Mouse (Mus musculus) urinary bladder, postnatal 36 days (tissue): ENCODE data around the gene Arhgef19.

Experiments used
- DNase-seq, 2 experiments: peaks; one replicate each; pipeline ENCODE4 v3.0.0; 2022; ENCODE audit warnings: low spot score in 2 of 2, mixed read lengths in 1 of 2

The Arhgef19 gene

GRCm38 (mm10) chr4:141265979-141266637 lies 26.8 kb downstream of the Arhgef19 start:
- DNase-seq = no peak

- DNase-seq = no peak
These were observed 28.0 kb downstream of the Arhgef19 start for GRCm38 (mm10) chr4:141267250-141267649.

DNA sequence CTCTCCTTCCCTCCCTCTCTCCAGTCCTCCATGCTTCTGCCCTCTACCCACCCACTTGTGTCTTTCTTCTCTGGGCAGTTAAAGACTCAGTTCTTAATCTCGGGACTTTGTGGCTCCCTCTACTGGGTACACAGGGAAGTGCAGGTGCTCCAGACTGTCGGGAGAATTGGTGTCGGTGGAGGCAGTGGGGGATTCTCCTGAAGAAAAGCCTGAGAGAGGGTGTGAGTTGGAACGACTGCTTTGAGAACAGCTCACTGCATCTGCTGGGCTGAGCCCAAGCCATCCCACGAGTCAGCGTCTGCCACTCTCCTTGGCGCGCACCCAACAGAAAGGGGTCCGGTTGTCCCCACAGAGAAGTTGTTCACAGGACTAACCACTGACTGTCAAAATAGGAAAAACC lies 28.5 kb downstream of the Arhgef19 start:
- peak; percentile 51 to 57 for DNase-seq

DNA sequence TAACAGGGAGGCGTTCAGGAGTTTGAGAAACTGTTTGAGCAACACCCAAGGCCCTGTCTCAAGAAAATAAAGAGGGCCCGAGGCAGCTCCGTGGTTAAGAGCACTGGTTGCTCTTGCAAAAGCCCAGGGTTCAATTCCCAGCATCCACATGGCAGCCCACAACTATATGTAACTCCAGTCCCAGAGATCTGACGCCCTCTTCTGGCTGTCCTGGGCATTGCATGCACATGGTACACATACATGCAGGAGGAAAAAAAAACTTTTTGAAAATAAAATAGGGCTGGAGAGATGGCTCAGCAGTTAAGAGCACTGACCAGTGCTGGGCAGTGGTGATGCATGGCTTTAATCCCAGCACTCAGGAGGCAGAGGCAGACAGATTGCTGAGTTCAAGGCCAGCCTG lies 29.1 kb downstream of the Arhgef19 start:
- DNase-seq = no peak

GRCm38 (mm10) chr4:141269080-141269479 lies 29.8 kb downstream of the Arhgef19 start:
- no peak for DNase-seq

- no peak for DNase-seq
These were observed 31.1 kb downstream of the Arhgef19 start for GRCm38 (mm10) chr4:141270201-141270940.

GRCm38 (mm10) chr4:141271228-141271627 lies 31.9 kb downstream of the Arhgef19 start:
- no peak for DNase-seq

DNA sequence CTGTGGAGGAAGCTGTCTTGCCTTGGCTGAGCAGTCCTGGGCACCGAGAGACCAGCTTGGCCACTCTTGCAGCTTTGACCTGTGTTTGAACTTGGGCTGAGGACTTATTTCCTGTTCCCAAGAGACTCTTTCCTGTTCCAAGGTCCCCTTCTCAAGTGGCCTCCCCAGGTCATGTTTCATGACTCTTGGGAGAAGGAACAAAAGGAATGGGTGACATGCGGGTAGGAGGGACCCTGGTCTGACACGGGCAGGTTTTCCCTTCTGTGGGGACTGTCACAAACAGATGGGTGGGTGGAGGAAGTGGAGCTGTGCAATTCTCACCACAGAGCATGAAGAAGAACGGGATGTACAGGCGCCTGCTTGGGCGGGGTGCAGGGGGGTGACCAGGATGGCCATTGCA lies 32.4 kb downstream of the Arhgef19 start:
- no peak for DNase-seq

- no peak for DNase-seq
These were observed 33.6 kb downstream of the Arhgef19 start for GRCm38 (mm10) chr4:141272878-141273277.

DNA sequence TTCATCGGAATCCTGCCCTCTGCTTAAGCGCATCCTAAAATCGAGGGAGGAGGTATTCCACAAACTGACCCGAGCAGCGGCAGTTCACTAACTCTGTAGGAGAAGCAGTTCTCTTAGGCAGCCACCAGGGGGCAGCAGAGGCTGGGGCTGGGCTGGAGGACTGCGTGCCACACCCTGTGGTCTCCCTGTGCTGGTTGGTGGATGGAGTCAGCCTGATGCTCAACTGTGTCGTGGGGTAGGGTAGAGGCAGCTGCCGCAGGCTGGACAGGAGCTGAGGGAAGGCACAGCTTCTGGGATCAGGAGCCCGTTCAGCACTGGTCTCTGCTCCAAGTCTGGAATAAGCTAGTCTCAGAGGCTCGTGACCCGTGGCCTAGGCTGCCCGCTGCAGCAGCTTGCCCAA lies 34.0 kb downstream of the Arhgef19 start:
- peak; percentile 76 to 88 for DNase-seq

GRCm38 (mm10) chr4:141274485-141275341 lies 35.4 kb downstream of the Arhgef19 start:
- no peak for DNase-seq

DNA sequence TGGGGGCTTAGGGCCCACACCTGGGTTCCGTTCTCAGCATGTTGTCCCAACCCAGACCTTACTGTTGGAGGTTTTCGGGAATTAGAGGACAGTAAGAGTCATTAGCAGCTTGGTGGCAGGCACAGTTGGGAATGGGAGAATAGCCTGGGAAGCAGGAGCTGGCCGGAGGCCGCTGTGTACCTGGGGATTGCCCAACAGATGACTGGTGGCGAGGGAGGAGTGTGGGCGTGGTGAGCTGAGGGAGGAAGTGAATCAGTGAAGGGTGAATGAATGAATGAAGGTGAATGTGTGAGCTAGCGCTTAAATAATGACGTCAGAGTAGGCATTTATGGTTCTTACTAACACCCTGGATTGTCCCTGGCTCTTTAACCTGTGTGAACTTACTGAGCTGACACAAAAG lies 37.9 kb downstream of the Arhgef19 start:
- no peak for DNase-seq

DNA sequence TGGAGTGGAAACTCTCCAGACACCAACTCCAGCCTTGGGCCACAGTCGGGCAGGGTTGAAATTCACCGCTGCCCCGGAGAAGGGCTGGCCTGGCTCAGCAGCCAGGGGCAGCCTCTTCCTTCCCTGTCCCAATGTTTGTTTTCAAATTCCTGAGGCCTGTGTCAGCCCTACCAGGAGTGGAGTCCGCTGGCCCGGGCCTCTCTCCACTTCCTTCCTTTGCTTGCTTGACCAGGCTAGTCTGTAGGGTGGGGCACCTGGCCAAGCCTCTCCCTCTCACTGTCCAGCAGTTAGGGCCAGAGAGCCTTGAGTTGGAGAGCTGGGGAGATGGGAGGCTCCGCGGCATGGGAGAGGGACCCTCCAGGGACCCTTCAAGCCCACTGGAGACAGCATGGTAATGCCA lies 38.9 kb downstream of the Arhgef19 start:
- DNase-seq = peak; percentile 87 to 92

GRCm38 (mm10) chr4:141279327-141279726 lies 40.0 kb downstream of the Arhgef19 start:
- peak in 1 of 2 experiments; percentile 59 for DNase-seq

GRCm38 (mm10) chr4:141279783-141280182 lies 40.5 kb downstream of the Arhgef19 start:
- DNase-seq = no peak

- no peak for DNase-seq
These were observed 41.2 kb downstream of the Arhgef19 start for GRCm38 (mm10) chr4:141280471-141280870.

DNA sequence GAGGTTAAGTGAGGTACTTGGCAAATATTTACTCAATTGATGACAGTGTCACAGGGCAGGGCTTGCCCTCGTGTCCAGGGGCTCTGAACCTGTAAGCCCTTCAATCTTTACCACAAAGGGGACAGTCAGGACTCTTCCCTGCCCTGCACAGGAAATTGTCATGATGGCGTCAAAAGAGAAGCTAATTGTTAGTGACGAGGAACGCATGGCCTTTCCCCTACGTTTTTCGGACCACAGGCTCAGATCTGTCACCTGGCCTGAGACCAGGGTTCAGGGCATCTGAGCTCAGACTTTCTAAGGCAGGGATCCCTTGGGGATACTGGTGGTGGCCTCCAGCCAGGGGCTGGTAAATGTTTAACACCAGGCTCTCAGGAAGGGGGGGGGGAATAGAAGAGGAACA lies 41.9 kb downstream of the Arhgef19 start:
- no peak for DNase-seq

GRCm38 (mm10) chr4:141281578-141281977 lies 42.3 kb downstream of the Arhgef19 start:
- no peak for DNase-seq

DNA sequence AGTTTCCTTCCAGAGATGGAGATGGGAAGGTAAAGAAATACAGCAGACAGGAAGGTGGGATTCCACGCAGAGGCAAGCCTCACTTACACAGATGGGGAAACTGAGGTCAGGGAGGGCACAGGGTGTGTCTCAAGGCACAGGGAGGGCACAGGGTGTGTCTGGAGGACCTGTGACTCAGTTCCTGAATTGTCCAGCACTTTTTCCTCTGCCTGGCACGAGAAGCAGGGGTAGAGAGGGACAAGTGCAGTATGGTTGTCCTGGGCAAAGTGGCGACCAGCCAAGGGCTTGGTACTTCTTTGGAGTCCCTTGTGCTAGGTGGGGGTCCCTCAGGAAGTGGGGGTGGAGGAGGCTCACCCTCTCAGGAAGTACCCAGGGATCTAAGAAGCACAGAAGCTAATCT lies 42.8 kb downstream of the Arhgef19 start:
- no peak for DNase-seq

- no peak for DNase-seq
These were observed 43.3 kb downstream of the Arhgef19 start for GRCm38 (mm10) chr4:141282623-141283022.

DNA sequence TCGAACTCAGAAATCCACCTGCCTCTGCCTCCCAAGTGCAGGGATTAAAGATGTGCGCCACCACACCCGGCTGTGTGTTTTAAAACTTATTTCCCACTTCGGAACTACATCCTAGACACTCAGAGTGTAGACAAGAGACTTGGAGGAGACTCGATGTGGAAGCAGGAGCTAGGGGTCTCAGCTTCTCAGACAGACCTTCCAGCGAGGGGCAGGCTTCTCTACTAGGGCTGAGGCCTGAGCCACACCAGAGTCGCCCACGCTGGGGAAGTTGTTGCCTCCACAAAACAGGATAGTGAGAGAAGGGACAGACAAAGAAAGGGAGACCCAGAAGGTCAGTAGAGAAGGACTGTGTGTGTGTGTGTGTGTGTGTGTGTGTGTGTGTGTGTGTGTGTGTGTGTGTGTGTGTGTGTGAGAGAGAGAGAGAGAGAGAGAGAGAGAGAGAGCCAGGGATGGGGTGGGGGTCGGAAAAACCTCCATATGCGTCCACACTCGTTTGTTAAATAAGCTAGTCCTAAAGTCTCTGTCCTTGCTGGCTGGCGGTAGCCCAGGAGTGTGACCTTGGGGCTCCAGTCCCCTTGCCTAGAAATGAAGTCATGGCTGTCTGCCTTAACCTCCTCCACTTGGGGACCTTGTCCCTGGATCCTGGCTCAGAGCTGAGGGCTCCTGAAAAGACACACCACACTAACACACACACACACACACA lies 44.0 kb downstream of the Arhgef19 start:
- no peak for DNase-seq
